Mouse (Mus musculus) ovary, postnatal 14 days (tissue): ENCODE results near the gene Lgals1.

Experiments
- DNase-seq: peaks from one replicate; pipeline ENCODE4 v3.0.0; 2022; ENCODE audit warnings: low spot score

Lgals1 gene

DNA sequence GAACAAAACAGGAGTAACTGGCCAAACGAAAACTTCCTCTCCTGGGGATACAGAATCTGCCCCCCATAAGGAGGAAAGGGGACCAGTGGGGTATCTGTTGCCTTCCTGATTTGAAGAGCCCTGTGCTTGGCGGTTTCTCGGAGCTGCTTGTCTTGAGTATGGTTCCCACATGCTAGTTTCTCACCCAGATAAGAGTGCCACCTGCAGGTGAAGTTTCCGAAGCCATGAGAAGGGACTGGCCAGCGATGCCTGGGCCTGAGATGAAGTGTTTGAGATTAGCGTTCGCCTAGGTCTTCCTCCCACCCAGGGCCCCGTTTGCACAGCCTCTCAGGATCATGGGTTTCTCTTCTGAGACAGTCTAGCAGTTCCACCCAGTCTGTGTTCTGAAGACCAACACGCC, 14.5 kb upstream of the Lgals1 start:
- DNase-seq, result no peak

DNA sequence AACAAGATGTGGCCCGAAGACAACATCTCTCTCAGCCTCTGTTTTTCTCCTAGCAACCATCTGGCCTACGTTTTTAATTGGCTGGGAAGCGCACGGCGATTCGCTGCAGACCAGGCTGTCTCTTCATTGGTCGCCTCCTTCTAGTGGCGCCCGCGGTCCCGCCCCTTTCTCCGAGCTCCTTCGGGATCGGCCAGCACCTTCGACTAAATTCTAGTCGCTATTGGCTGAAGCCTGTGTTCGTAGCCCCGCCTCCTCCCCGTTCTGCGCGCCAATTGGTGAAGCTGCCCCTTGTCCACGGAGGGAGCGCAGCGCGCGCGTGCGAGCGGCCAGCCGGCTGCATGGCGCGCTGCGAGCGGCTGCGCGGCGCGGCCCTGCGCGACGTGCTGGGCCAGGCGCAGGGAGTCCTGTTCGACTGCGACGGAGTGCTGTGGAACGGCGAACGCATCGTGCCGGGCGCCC, 12.9 kb upstream of the Lgals1 start, which contains the start of gene Pdxp:
TSS of gene Pdxp (plus strand) at position 288 of the 459 bp plus-strand sequence.
- peak; percentile 83 for DNase-seq

- DNase-seq, result no peak
These were observed 12.3 kb upstream of the Lgals1 start for GRCm38 (mm10) chr15:78914091-78914822.

- DNase-seq, result no peak
These were observed 11.5 kb upstream of the Lgals1 start for GRCm38 (mm10) chr15:78914823-78915659.

DNA sequence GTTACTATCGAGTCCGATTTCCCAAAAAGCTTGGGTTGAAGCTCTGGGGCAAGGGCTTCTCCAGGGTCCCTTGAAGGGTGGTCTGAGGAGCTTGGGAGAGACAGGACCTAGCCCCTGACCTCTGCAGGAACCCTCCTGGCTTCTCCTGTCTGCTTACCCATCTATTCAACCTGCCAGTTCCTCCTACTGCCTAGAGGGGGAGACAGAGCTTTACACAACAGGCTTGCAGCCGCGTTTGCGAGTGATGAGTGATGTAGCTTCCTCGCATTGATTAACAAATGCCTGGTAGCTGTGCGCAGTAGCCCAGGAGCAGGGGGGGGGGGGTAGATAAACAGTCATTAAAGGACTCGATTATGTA, 10.9 kb upstream of the Lgals1 start:
- no peak for DNase-seq

DNA sequence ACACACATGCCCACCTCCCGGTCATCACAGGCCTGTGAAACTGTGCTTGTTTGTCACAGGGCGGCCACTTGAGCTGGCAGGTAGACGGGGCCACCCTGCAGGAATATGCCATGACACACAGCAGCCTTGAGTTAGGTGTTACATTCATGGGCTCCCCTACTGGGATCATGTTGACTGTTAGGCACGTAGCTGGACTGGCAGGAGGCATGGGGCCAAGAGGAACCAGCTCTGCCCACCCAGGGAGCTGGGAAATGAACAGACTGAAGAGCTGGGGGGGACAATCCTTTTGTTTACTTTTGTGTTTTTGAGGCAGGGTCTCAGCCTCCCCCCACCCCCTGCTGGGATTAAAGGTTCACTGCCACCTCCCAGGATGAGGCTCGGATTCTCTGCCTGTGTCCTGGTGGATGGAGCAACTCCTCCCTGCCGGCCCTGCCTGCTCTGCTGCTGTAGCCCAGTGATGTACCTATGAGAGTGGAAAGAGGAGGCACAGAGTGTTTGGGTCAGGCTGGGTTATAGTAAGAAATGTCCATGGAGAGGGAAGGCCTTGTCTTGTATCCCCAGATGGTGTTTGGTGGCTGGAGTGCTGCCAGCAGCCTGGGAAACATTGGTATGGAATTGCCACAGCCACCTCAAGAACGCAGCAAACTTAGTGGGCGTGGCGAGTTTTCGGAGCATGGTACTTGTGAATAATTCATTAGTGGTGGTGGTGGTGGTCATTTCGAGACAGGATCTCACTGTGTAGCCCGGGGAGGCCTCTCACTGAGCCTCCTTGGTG, 10.3 kb upstream of the Lgals1 start:
- DNase-seq, result no peak

GRCm38 (mm10) chr15:78918126-78918525, 8.4 kb upstream of the Lgals1 start:
- DNase-seq, result no peak

- no peak for DNase-seq
These were observed 6.6 kb upstream of the Lgals1 start for GRCm38 (mm10) chr15:78919914-78920313.

DNA sequence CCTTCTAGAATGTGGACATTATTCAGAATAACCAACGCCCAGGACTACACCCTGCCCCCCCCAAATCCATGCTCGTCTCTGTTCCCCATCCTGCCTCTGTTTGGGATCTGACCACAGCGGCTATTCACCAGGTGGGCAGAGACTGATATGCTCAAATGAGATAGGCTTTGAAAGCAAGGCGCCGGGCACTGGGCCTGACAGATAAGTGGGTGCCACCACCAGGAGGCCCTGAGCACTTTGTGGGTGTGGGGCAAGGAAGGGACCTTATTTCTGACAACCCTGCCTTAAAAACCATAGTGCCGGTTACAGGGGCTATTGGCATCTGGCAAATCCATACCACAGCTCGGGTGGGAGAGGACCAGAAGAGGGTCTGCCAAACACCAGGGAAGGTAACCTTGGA, 3.8 kb upstream of the Lgals1 start:
- no peak for DNase-seq

DNA sequence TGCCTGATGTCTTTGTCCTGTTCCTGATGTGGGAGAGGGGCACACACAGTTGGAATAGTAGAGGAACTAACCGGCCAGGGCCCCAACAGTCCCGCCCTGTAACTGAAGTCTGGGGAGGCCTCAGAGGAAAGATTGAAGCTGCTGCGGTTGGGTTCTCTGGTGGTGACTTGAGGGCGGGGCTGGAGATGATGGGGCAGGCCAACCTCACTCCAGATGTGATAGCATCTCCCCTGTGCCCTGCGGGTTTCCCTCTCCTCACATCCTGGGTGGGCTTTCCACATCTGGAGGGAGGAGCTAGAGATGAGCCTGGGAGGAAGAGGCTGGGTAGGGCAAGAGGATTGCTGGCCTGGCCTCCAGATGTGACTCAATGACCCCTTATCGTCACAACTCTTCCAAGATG, 2.9 kb upstream of the Lgals1 start:
- DNase-seq, result no peak

DNA sequence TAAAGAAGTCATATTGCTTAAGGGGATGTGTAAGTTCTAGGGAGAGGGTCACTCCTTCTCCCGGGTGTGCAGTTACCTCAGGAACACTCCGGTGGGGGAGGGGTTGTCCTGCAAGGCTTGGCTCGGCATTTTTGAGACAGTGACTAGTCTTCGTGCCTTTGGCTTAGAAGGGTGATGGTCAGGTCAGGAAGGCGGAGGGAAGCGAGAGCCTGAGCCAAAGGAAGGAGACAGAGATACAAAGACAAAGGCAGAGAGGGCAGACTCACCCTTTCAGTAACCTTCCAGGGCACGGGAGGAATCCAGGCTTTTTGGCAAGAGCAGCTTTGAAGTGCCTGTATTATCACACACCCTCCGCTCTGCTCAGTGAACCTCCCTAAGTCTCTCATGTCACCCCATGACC, 1.4 kb upstream of the Lgals1 start:
- DNase-seq, result no peak

GRCm38 (mm10) chr15:78927021-78927787, 679 bp downstream of the Lgals1 start:
- no peak for DNase-seq

DNA sequence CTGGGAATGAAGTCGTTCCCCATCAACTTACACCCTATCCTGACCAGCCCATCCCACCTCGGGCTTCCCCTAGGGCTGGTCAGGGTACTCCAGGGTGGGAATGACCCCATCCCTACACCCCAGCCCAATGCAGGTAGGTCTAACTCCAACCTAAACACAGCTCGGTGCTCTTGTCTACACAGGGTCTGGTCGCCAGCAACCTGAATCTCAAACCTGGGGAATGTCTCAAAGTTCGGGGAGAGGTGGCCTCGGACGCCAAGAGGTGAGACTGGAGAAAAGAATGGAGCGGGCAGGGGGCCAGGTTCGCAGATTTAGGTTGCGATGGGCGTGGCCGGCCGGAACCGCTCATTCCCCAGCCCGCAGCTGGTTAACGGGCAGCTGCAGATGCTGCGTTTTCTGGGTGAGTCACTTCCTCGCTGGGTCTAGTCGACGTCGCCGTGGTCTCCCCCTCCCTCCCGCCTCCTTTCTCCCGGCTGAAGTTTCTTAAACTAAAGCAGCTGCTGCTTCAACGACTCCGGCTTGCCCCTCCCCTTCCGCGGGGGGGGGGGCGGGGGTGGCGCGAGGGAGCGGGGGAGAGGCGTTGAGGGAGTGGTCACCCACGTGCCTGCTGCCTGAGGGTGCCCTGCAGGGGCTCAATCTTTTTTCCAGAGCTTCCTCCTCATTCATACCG, 1.4 kb downstream of the Lgals1 start:
- DNase-seq, result peak; percentile 48

DNA sequence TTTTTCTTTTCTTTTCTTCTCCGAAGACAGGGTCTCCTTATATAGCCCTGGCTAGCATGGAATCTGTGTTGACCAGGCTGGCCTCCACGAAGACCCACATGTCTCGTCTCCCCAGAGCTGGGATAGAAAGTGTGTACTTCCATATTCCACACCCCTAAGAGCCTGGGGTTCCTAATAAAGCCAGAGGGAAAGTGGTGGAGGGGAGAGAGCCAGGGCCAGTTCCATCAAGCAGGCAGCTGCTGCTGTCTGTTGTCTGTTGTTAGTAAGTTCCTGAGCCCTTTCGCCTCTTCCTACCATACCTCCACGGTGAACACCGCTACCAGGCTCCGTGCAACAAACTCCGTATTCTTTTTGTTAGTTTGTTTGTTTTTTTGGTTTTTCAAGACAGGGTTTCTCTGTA, 2.0 kb downstream of the Lgals1 start:
- no peak for DNase-seq

DNA sequence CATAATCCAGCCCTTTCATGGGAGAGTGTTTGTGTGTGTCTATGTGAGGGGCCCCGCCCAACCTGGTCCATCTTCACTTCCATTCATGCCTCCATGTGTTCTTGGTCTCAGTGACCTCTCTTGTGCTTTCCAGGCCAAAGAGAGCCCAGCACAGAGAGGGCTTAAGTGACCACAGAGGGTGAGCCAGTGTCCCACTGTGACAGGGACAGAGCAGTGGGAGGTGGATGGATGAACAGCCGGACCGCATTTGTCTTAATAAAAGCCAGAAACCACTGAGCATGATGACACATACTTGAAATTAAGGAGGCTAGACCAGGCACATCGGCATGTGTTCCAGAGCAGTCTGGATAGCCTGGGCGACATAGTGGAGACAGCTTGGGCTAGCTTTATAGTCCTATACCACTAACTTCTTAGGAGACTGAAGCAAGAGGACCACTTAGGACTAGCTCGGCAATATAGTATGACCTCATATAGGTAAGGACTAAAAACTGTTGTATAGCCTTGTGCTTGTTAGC, 3.7 kb downstream of the Lgals1 start:
- no peak for DNase-seq

DNA sequence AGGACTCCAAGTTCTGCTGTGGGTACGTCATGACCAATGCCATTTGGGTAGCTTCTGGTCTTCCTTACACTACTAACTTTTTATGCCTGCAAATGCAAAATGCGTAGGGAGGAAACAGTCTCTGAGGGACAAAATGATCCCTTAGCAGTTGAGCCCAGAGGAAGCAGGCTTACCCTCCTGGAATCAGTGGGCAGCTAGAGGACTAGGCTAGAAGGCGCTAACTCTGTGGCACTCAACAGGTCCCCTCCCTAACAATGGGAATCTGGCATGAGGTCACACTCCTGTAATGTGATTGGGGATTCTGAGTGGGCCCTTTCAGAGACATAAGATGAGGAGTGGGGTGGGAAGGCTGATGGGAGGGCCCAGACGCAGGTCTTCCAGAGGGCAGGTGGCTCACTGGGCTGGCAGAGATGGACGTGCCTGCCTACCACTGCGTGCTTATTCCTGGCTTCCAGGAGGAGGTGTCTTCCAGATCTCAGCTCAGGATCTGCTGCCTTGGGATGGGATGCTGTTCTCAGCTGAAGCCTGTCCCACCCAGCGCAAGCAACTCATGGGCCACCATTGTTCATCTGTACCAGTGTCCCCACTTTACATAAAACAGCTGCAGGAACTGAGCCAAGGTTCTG, 4.4 kb downstream of the Lgals1 start:
- DNase-seq, result no peak

DNA sequence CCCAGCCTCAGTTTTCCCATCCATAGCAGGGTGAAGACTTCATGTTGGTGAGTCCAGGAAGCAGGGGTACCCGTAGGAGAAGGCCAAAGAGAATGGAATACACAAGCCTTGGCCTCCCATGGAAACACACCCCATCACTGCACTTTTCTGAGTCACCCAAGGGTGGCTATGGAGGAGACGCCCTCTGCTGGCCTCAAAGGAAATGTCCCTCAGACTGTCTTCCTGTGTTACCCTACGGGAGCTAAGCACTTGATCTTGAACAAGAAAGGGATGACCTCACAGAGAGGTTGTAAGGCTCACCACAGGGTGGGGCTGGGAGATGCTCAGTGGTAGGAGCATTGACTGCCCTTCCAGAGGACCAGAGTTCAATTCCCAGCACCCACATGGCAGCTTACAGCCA, 5.1 kb downstream of the Lgals1 start:
- DNase-seq, result no peak

DNA sequence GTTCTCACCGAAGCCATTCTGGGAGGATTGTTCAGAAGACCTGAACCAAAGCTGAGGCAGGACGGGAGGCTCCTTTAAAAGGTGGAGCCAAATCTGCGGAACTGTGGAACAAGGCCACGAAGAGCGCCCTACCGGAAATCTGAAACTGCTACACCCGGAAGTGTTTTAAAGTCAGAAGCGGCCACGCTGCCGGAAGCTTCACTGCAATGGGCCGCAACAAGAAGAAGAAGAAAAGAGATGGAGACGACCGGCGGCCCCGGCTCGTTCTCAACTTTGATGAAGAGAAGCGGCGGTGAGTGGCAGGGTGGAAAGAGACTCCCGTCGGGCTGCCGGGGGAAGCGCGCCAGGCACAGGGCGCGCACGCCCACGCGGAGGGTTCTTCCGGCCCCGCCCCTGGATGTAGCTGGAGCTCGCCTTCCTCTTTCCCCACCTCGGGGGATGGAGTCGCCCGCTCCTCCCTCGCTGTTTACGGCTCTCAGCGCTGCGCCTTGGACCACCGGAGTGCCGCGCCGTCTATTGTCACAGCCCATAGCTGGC, 8.3 kb downstream of the Lgals1 start, which contains the start of gene Nol12:
TSS of gene Nol12 (plus strand) at position 150 of the 537 bp plus-strand sequence.
- peak; percentile 83 for DNase-seq

DNA sequence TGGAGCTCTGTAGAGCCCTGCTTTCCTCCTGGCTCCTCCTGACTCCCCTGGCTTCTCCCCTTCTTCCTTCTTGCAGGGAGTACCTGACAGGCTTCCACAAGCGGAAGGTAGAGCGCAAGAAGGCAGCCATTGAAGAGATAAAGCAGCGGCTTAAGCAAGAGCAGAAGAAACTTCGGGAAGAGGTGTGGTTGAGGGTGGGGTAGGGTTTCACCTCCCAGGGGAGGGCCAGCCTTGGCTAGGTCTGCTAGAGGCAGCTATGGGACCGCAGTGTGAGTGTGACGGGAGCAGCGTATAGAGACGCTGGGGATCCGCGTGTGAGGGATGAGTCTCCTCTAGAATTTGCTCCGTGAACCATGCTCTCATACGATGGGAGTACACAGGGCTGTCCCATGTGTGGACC, 9.9 kb downstream of the Lgals1 start:
- no peak for DNase-seq

DNA sequence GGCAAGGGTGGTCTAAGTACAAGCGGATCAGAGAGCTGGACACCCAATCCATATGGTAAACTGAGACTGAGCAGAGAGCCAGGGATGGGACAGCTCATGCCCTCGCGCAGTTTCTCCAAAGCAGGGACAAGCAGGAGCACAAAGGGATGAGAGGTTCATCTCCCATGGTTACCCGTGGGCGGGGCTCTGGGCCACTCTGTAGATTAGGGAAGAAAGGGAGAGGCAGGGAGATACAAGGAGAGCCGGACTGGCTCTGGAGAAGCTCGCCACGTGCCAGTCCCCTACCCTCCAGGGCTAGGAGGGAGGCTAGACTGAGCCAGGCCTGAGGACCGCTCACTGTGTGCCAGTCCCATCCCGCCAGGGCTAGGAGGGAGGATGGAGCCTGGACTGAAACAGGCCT, 10.8 kb downstream of the Lgals1 start:
- no peak for DNase-seq
